Mouse (Mus musculus) liver, postnatal 0 days (tissue): ENCODE measurements at regions not wholly inside any gene's neighbourhood (a gene's known extent, or its start where the extent isn't known, plus 50 kb on each side); places are given as distances from the start of the nearest gene placed in this dataset.

Experiments used
- ATAC-seq: fragments of 200-750 bp; cut with Nextera tagmentation; 2 replicates; pipeline ENCODE4 v1.8.0; 2017; ENCODE audit warnings: mild to moderate bottlenecking, moderate library complexity
- DNase-seq: peaks from one replicate; pipeline ENCODE4 v3.0.0-alpha.2; 2016
- H3K27ac ChIP-seq: fragments of 300-500 bp; sonication (generic); 2 replicates; pipeline ENCODE4 v1.5.1; 2014; ENCODE audit warnings: antibody characterized with exemption, moderate library complexity, mild to moderate bottlenecking, low read depth
- H3K27me3 ChIP-seq: fragments of 300-500 bp; sonication (generic); 2 replicates; pipeline ENCODE4 v1.6.1; 2014; ENCODE audit warnings: low read length, control low read depth, mixed read lengths; ENCODE audit not compliant: insufficient read depth
- H3K36me3 ChIP-seq: fragments of 300-500 bp; sonication (generic); replicated peaks from 2 replicates; pipeline ENCODE4 v1.6.1; 2014; ENCODE audit warnings: mild to moderate bottlenecking, control low read depth, low read length, moderate library complexity, mixed read lengths; ENCODE audit not compliant: insufficient read depth
- H3K4me1 ChIP-seq: fragments of 300-500 bp; sonication (generic); 2 replicates; pipeline ENCODE4 v1.6.1; 2014; ENCODE audit warnings: antibody characterized with exemption, mild to moderate bottlenecking, control low read depth; ENCODE audit not compliant: insufficient read depth
- H3K4me2 ChIP-seq: fragments of 300-500 bp; sonication (generic); 2 replicates; pipeline ENCODE4 v1.6.1; 2014; ENCODE audit warnings: low read depth, mild to moderate bottlenecking, low read length, moderate library complexity, mixed read lengths
- H3K4me3 ChIP-seq: fragments of 300-500 bp; sonication (generic); 2 replicates; pipeline ENCODE4 v1.5.1; 2014; ENCODE audit warnings: low read depth, low read length
- H3K9ac ChIP-seq: fragments of 300-500 bp; sonication (generic); replicated peaks from 2 replicates; pipeline ENCODE4 v1.6.1; 2014; ENCODE audit warnings: mild to moderate bottlenecking, moderate library complexity
- H3K9me3 ChIP-seq: fragments of 300-500 bp; sonication (generic); 2 replicates; pipeline ENCODE4 v1.6.1; 2016; ENCODE audit warnings: mild to moderate bottlenecking, control low read depth, low read length, mixed read lengths
- CTCF ChIP-seq: sonication (generic); IDR thresholded peaks from 2 replicates; pipeline ENCODE4 v1.5.1; 2016; ENCODE audit warnings: antibody characterized with exemption, low read depth
- EP300 ChIP-seq: IDR thresholded peaks from 2 replicates; pipeline ENCODE4 v1.6.1; 2016; ENCODE audit warnings: antibody characterized with exemption, low read depth, mild to moderate bottlenecking
- WGBS: fragments of 180-500 bp; shearing (Covaris S2); extraction: QIAGEN DNeasy Blood & Tissue Kit; methylation state at CpG from one replicate; pipeline ENCODE4 v1.1.7; 2014; ENCODE audit not compliant: insufficient replicate concordance; 5-methylcytosine and 5-hydroxymethylcytosine counted together

GRCm38 (mm10) chr4:105640793-105641192 lies 148.9 kb upstream of the Gm12728 start:
- DNase-seq: peak; percentile 55
- no peaks in the 10 kb centered on the region for H3K27me3 ChIP-seq
- no peak overlapping the region for H3K9ac ChIP-seq
- TF ChIP-seq CTCF (no peak), EP300 (0 out of 2 replicates have a peak, but pooled peaks have one; percentile 11)
- 42% methylated on average over 4 of the region's 4 CpGs for WGBS
- peak overlapping the region; percentile 81 for H3K27ac ChIP-seq
- no peaks in the 10 kb centered on the region for H3K9me3 ChIP-seq
- no peaks in the 10 kb centered on the region for H3K36me3 ChIP-seq
- no peaks in the 10 kb centered on the region for H3K4me1 ChIP-seq
- no peak overlapping the region for H3K4me2 ChIP-seq
- peak; percentile 94 for ATAC-seq
- H3K4me3 ChIP-seq: no peak overlapping the region

- H3K4me3 ChIP-seq: no peak overlapping the region
- TF ChIP-seq EP300: no peak
- no peak for TF ChIP-seq CTCF
- no peak overlapping the region for H3K4me2 ChIP-seq
- H3K36me3 ChIP-seq: no peaks in the 10 kb centered on the region
- no peaks in the 10 kb centered on the region for H3K27me3 ChIP-seq
- no peak overlapping the region for H3K9ac ChIP-seq
- 75% methylated on average over 4 of the region's 4 CpGs for WGBS
- peak overlapping the region; percentile 81 for H3K27ac ChIP-seq
- peak; percentile 79; the same call in 1 of the 2 replicates for ATAC-seq
- DNase-seq: peak; percentile 16
- H3K4me1 ChIP-seq: no peaks in the 10 kb centered on the region
- no peaks in the 10 kb centered on the region for H3K9me3 ChIP-seq
Measured at GRCm38 (mm10) chr4:105641582-105641981, 148.1 kb upstream of the Gm12728 start.

GRCm38 (mm10) chr4:105648820-105649446 lies 140.7 kb upstream of the Gm12728 start:
- no peaks in the 10 kb centered on the region for H3K36me3 ChIP-seq

GRCm38 (mm10) chr4:105649447-105649833 lies 140.2 kb upstream of the Gm12728 start:
- Histone ChIP-seq H3K27me3 (no peaks in the 10 kb centered on the region), H3K36me3 (no peaks in the 10 kb centered on the region), H3K27ac (no peak overlapping the region), H3K4me2 (no peak overlapping the region), H3K4me3 (no peak overlapping the region), H3K4me1 (no peaks in the 10 kb centered on the region), H3K9ac (no peak overlapping the region), H3K9me3 (no peaks in the 10 kb centered on the region)
- no peak for TF ChIP-seq CTCF
- TF ChIP-seq EP300: no peak
- 79% methylated on average over 2 of the region's 2 CpGs for WGBS
- ATAC-seq: no peak
- no peak for DNase-seq

More at GRCm38 (mm10) chr4:105648820-105649446, 140.7 kb upstream of the Gm12728 start:
- ATAC-seq (no peak), DNase-seq (no peak)
- WGBS: 61% methylated on average over 7 of the region's 7 CpGs
- Histone ChIP-seq H3K4me2 (no peak overlapping the region), H3K4me3 (no peak overlapping the region), H3K27me3 (no peaks in the 10 kb centered on the region), H3K4me1 (no peaks in the 10 kb centered on the region), H3K9me3 (no peaks in the 10 kb centered on the region), H3K9ac (no peak overlapping the region), H3K27ac (no peak overlapping the region)
- no peak for TF ChIP-seq EP300
- TF ChIP-seq CTCF: no peak

- Histone ChIP-seq H3K36me3 (no peaks in the 10 kb centered on the region), H3K27me3 (no peaks in the 10 kb centered on the region), H3K4me1 (no peaks in the 10 kb centered on the region), H3K4me3 (no peak overlapping the region), H3K9ac (no peak overlapping the region), H3K4me2 (no peak overlapping the region), H3K27ac (0 out of 2 replicates have a peak overlapping the region, but pooled peaks have one; percentile 8), H3K9me3 (no peaks in the 10 kb centered on the region)
- DNase-seq: peak; percentile 47
- TF ChIP-seq CTCF (no peak), EP300 (no peak)
- WGBS: 44% methylated on average over 5 of the region's 5 CpGs
- peak; percentile 82 for ATAC-seq
Measured at GRCm38 (mm10) chr4:105656071-105656655, 133.5 kb upstream of the Gm12728 start.

GRCm38 (mm10) chr4:105658581-105658980 lies 131.1 kb upstream of the Gm12728 start:
- no peak overlapping the region for H3K4me2 ChIP-seq
- DNase-seq (no peak), ATAC-seq (no peak)
- H3K27me3 ChIP-seq: no peaks in the 10 kb centered on the region
- H3K4me3 ChIP-seq: no peak overlapping the region
- no peaks in the 10 kb centered on the region for H3K36me3 ChIP-seq
- no peak overlapping the region for H3K27ac ChIP-seq
- TF ChIP-seq CTCF (no peak), EP300 (no peak)
- H3K4me1 ChIP-seq: no peaks in the 10 kb centered on the region
- no peak overlapping the region for H3K9ac ChIP-seq
- 61% methylated on average over 3 of the region's 3 CpGs for WGBS
- H3K9me3 ChIP-seq: no peaks in the 10 kb centered on the region

GRCm38 (mm10) chr4:105676690-105677089 lies 113.0 kb upstream of the Gm12728 start:
- WGBS: 79% methylated on average over 1 of the region's 1 CpGs
- no peaks in the 10 kb centered on the region for H3K27me3 ChIP-seq

More at GRCm38 (mm10) chr4:105676690-105677089, 113.0 kb upstream of the Gm12728 start:
- DNase-seq (no peak), ATAC-seq (no peak)
- H3K9ac ChIP-seq: no peak overlapping the region
- no peaks in the 10 kb centered on the region for H3K36me3 ChIP-seq
- TF ChIP-seq CTCF: 0 out of 2 replicates have a peak, but pooled peaks have one; percentile 17
- TF ChIP-seq EP300: no peak
- no peak overlapping the region for H3K27ac ChIP-seq
- no peak overlapping the region for H3K4me2 ChIP-seq
- H3K9me3 ChIP-seq: no peaks in the 10 kb centered on the region
- no peaks in the 10 kb centered on the region for H3K4me1 ChIP-seq
- H3K4me3 ChIP-seq: no peak overlapping the region
